Mouse (Mus musculus): ENCODE measurements around the gene Qsox1. TPM values are rescaled to one million over a fixed set of nuclear protein-coding genes. Genes with fewer than 3 reads are reported as not detected.

The Qsox1 gene
- 125 and 174 TPM in 2 replicates for polyA plus RNA-seq (2012; rRNA removed; ENCODE audit: low replicate concordance)

GRCm38 (mm10) chr1:155812581-155813499, at the start of gene Qsox1:
Gene Qsox1, minus strand, starts transcription at chr1:155812889.

GRCm38 (mm10) chr1:155751484-155752255, 61.0 kb downstream of the Qsox1 start, which contains the start of gene Lhx4:
Gene Lhx4, minus strand, starts transcription at chr1:155751684.

Other genes starting within 250 kb of the Qsox1 start
- gene Lhx4, start 61.2 kb downstream of the Qsox1 start, polyA plus RNA-seq (2012; rRNA removed; ENCODE audit: low replicate concordance), result not detected in 2 replicates
- gene Cep350, start 160.4 kb upstream of the Qsox1 start, polyA plus RNA-seq (2012; rRNA removed; ENCODE audit: low replicate concordance), result 5.7 and 7.7 TPM in 2 replicates
- 97.1 and 125 TPM in 2 replicates for gene Tor1aip2, start 222.5 kb upstream of the Qsox1 start, polyA plus RNA-seq (2012; rRNA removed; ENCODE audit: low replicate concordance)
- 34.5 and 41.6 TPM in 2 replicates for gene Tor1aip1, start 223.6 kb upstream of the Qsox1 start, polyA plus RNA-seq (2012; rRNA removed; ENCODE audit: low replicate concordance)